Mouse (Mus musculus) layer of hippocampus, adult 2 months (tissue): Measurements from ENCODE around the gene Ttll4. TPM values are rescaled to one million over a fixed set of nuclear protein-coding genes. Genes with fewer than 3 reads are reported as not detected.

Experiments used
- DNase-seq, 2 experiments: peaks; one replicate each; pipeline ENCODE4 v3.0.0; 2022; ENCODE audit warnings: low spot score in 2 of 2
- H3K27ac ChIP-seq: fragments of 200-600 bp; 2 replicates; pipeline ENCODE4 v1.8.1; 2022
- H3K4me3 ChIP-seq: fragments of 200-600 bp; 2 replicates; pipeline ENCODE4 v1.8.1; 2022; ENCODE audit warnings: mild to moderate bottlenecking
- CTCF ChIP-seq: fragments of 200-600 bp; conservative IDR thresholded peaks from 2 replicates; pipeline ENCODE4 v1.8.1; 2022; ENCODE audit warnings: antibody characterized with exemption, mild to moderate bottlenecking, moderate library complexity
- total RNA-seq, 2 experiments: library from RNA; stranded (reverse); gene quantifications; 2 replicates each; pipeline ENCODE4 v1.2.3; 2021

Ttll4 gene
- total RNA-seq, 2 experiments from 2014 or later = 23.9 to 24.5 TPM

DNA sequence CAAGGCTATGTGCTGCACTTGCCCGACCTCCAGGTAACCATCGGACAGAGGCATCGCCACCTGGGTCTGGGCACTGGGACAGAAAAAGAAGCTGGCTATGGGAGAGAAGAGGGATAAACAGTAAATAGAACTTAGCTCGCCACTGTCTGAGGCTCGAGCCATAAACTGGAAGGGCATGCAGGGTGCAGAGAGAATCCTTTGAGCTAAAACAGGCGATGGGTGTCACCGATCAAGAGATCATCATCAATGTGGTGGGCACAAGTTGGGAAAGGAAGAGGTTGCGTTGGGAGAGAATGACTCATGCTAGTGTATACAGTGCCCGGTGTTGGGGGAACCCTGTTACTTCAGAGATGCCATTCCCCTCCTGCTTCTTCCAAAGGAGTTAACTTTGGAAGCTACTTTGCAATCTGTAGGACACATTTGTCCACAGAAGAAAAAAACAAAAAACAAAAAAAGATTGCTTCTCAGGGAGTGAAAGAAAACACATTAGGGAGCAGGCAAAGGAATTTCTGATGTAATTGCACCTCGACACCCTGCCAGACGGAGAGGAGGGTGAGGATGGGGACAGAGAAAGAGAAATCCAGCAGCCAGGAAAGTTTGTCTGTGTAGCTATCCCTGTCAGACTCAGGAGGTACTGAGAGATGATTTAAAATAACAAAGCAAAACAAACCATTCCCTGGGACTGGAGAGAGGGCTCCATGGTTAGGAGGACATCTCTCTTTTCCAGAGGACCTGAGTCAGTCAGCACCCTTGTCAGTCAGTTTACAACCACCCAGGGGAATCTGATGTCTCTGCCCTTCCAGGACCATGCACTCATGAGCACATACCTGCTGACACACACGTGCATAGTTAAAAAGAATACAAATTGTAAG, 52.5 kb downstream of the Ttll4 start:
- H3K4me3 ChIP-seq = peak overlapping the region; percentile 47
- TF ChIP-seq CTCF = no peak
- H3K27ac ChIP-seq = peak overlapping the region; percentile 51; the same call in 1 of the 2 replicates
- no peak for DNase-seq

DNA sequence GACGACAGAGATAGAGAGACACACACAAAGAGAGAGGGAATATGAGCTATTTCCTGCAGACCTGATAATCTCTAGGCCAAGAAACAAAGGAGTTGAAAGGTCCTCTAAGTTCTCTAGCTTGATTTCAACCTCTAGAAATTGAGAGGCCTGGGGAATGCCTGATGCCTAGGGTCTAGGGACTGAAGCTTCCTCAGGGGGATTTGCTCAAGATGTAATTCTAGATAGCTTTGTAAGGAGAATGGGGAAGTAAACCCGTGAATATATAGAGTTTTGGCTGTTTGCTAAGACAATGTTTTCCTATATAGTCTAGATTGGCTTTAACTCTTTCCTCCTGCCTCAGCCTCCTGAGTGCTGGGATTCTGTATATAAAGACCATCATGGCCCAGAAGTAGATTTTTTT, 53.4 kb downstream of the Ttll4 start:
- no peak for DNase-seq
- no peak overlapping the region for H3K4me3 ChIP-seq
- TF ChIP-seq CTCF = no peak
- no peak overlapping the region for H3K27ac ChIP-seq

DNA sequence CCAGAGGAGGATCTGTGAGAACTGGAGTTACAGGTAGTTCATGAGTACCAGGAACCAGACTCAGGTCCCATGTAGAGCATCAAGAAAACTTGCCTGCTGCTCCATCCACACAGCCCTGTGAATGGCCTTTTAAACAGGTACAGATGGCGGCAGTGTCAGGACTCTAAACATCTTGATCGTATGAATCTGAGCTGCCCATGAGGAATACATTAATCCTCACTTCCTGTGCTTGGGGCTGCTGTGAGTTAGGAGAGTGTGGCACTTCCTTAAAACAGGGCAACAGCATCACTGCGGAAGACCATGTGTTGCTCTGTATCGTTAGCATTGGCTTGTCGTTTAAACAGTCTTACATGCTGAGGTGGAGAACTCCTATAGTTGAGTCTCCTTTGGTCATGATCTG, 53.9 kb downstream of the Ttll4 start:
- DNase-seq = no peak
- H3K4me3 ChIP-seq = no peak overlapping the region
- H3K27ac ChIP-seq = no peak overlapping the region
- TF ChIP-seq CTCF = no peak

DNA sequence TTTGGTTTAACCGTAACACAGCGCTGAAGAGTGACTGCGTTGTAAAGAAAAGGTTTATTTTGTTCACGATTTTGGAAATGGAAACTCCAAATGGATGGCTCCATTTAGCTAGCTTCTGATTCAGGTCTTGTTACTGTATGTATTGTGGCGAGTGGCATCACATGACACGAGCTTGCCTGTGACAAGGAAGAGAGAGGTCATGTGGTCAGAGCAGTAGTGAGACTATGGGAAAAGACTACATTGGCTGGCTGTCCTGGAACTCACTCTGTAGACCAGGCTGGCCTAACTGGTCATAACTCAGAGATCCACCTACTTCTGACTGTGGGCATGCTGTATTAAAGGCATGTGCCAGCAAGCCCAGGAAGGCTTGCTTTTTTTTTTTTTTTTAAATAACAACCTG, 54.3 kb downstream of the Ttll4 start:
- DNase-seq = no peak
- H3K4me3 ChIP-seq = no peak overlapping the region
- TF ChIP-seq CTCF = no peak
- no peak overlapping the region for H3K27ac ChIP-seq

DNA sequence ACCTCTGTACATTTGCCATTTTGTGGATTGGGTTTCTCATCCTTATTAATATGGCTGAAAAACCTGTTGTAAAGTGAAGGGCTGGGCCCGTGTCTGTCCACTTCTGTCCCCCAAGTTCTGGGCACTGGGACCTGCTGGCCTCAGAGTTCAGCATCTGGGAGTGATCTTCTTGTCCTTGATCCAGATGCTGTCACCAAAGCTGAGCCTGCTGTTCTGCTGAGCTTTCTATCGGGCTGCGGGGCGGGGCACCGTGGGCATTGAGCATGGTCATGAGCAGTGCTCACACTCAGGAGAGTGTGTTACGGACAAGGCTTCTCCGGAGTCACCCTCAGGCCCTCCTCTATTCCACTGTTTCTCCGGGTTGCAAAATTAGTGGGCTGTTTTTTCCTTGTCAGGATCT, 56.6 kb downstream of the Ttll4 start:
- no peak overlapping the region for H3K27ac ChIP-seq
- no peak for TF ChIP-seq CTCF
- H3K4me3 ChIP-seq = no peak overlapping the region
- DNase-seq = no peak

DNA sequence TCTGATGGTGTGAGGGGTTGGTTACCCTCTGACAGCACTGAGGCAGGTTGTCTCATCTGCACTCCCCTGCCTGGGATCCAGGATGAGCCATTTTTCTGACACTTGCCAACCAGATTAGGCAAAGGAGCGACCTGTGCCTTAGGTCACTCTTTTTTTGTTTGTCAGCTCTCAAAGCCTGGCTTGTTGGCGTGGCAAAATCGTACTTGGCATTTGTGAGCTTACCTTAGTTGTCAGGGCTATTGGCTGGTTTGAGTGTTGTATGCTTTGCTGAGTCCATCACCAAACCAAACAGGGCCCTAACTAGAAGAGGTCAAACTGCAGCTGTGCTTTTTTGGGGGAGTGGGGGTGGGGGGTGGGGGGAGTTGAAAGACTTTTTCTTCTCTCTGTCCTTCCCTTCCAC, 57.7 kb downstream of the Ttll4 start:
- DNase-seq = no peak
- Histone ChIP-seq H3K4me3 (no peak overlapping the region), H3K27ac (no peak overlapping the region)
- TF ChIP-seq CTCF = no peak

DNA sequence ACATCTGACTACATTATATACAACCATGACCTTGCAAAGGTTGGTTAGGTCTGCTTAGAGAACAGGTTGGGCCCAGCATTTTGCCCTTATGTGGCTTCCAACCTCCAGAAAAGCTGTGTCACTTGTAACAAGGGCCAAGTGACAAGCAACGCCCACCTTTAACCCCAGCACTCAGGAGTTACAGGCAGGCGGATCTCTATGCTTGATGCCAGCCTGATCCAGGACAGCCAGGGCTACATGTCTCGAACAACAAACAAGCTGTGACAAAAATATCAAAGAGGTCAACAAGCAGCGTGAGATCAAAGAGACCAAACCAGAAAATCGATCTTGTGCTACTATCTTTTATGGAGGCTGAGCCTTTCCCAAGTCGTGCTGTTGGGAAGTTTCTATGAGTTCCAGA, 60.1 kb downstream of the Ttll4 start:
- no peak for DNase-seq
- Histone ChIP-seq H3K4me3 (no peak overlapping the region), H3K27ac (no peak overlapping the region)
- TF ChIP-seq CTCF = no peak

DNA sequence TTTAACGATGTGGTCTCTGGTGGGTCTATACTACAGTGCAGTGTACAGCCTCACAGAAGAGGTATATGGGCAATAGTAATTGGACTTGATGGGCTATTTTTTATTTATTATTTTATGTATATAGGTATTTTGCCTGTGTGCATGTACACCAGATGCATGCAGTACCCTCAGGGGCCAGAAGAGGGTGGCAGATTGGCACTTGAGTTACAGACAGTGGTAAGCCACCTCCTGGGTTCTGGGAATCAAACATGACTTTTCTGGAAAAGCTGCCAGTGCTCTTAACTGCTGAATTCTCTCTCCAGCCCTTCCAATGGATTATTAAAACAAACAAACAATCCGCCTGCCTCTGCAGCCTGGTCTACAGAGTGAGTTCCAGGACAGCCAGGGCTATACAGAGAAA, 62.2 kb downstream of the Ttll4 start:
- peak; percentile 61 for TF ChIP-seq CTCF
- no peak overlapping the region for H3K4me3 ChIP-seq
- H3K27ac ChIP-seq = no peak overlapping the region
- DNase-seq = no peak

DNA sequence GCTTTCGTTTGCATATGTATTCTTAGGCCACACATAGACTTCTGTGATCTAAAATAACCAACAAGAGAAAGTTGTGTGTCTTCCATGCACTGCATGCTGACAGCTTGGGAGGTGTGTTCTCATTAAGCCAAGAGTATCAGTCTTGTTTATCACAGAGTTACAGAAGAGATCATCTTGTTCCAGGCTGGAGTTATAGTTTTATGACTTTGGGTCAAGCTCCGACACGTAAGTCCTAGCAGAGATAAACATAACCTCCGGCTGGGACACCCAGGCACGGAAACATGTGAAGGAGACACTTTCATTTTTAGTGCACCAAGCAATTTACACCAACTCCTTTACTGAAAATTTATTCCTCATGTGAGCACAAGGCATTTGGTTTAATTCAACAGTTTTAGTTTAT, 64.6 kb downstream of the Ttll4 start:
- Histone ChIP-seq H3K4me3 (no peak overlapping the region), H3K27ac (no peak overlapping the region)
- no peak for TF ChIP-seq CTCF
- no peak for DNase-seq

DNA sequence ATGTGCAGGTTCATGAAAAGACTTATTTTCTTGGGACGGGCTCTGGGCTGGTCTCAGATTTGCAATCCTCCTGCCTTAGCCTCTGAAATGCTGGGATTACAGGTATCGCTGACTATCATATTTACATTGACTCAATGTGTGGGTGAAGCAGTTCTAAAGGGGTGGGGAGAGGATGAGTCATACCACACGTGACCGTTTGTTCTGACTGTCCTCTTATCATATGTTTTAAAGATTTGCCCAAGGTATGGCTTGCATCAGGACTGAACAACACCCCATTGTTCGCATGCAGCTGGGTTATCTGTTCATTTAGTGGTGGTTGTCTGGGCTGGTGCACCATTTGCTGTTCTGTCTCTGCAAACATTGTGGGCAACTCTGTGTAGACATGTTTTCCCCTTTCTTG, 65.1 kb downstream of the Ttll4 start:
- Histone ChIP-seq H3K27ac (no peak overlapping the region), H3K4me3 (no peak overlapping the region)
- no peak for DNase-seq
- TF ChIP-seq CTCF = no peak

DNA sequence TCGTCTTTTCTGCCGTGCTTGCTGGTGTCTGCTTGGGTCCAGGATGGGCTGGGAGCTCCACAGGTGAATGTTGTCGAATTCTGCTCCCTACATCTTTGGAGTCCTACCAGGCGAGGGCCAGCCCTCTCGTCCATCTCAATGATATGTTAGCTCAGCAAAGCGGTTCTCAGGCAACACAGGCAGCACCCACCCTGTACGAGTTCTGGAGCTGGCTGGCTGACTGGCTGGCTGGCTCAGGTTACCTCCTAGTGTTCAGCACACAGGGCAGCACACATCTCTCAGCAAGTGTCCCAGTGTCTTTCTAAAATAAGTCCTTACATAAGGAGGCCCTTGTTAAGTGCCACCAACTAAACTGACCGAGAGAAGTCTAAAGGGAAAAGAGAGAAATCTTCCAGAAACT, 66.9 kb downstream of the Ttll4 start:
- DNase-seq = no peak
- TF ChIP-seq CTCF = no peak
- Histone ChIP-seq H3K4me3 (no peak overlapping the region), H3K27ac (no peak overlapping the region)

DNA sequence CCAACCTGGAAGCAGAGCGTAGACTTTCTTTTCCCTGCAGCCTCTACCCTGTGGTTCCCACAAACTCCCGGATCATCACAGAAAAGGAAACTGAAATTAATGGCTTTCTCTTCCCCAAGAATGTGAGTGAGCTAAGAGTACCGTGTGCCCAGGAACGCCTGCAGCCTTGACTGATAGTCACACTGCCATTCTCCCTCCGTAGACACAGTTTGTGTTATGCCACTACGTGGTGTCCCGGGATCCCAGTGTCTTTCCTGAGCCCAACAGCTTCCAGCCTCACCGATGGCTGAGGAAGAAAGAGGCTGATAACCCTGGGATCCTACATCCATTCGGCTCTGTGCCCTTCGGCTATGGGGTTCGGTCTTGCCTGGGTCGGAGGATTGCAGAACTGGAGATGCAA, 75.4 kb downstream of the Ttll4 start:
- TF ChIP-seq CTCF = no peak
- Histone ChIP-seq H3K4me3 (no peak overlapping the region), H3K27ac (no peak overlapping the region)
- no peak for DNase-seq

DNA sequence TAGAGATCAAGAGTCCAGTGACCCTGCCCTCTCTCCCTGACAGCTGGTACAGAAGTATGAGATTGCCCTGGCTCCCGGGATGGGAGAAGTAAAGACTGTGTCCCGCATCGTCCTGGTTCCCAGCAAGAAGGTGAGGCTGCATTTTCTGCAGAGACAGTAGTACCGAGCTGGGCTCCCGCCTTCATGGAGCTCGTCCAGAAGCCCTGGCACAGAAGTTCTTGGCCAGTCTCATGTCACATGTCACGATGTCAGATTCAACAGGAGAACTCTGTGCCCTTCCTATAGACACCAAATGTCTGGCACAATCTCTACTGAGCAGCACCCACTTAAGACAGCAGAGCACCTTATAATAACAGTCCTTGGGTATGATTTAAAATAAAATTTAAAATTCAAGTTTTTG, 76.0 kb downstream of the Ttll4 start:
- Histone ChIP-seq H3K27ac (no peak overlapping the region), H3K4me3 (no peak overlapping the region)
- no peak for TF ChIP-seq CTCF
- DNase-seq = no peak

DNA sequence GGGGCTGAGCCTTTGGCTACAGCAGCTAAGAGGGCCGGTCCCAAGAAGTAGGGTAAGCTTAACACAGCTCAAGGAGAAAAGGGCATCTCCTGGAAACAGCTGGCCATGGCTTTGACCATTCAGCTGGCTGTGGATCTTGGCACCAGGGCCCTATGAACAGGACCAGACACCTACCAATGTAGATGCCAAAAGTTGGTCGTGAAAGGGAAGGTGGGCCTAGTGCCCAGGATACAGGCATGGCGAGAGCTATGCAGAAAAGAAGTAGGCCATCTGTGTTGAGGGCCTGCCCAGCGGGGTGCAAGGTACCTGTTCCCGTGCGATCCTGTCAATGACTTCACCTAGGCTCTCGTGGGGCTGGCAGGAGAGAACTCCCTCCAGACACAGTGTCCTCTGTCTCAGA, 79.3 kb downstream of the Ttll4 start:
- no peak for DNase-seq
- Histone ChIP-seq H3K4me3 (no peak overlapping the region), H3K27ac (no peak overlapping the region)
- TF ChIP-seq CTCF = no peak
